Mouse (Mus musculus): ENCODE data around the gene Raver1.

DNA sequence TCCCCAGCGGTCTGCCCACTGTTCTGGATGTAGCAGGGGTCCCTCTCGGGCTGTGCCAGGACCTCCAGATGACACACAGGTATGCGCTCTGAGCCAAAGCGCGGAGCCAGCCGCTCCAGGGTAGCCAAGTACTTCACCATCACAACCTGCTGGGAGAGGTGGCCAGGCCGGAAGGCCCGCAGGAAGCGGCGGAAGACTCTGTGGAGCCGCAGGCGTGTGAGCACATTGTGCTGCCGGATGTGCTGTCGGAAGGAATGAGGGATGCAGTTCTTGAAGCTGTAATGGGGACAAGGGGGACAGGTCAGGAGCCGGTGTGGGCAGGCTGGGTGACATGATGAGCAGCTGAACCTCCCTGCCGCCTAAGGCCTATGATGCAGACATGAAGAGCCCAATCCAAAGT lies 29.7 kb upstream of the Raver1 start:
- no peak for TF ChIP-seq POLR2A (IDR thresholded peaks at IDR 0.05; ENCODE audit: low read depth, low read length)
- no peak for TF ChIP-seq CTCF (IDR thresholded peaks at IDR 0.05; ENCODE audit: extremely low read depth, insufficient read length, insufficient replicate concordance, low read depth, low read length)
